Mouse (Mus musculus): ENCODE data around the gene Cass4.

Gene Cass4

GRCm38 (mm10) chr2:172384715-172385114, 8.9 kb upstream of the Cass4 start:
- DNase-seq (ENCODE audit: low read depth, low spot score): no peak

GRCm38 (mm10) chr2:172390341-172390740, 3.3 kb upstream of the Cass4 start:
- DNase-seq (ENCODE audit: low read depth, low spot score): no peak

- no peak for DNase-seq (ENCODE audit: low read depth, low spot score)
Measured at GRCm38 (mm10) chr2:172392041-172392521, 1.5 kb upstream of the Cass4 start.

GRCm38 (mm10) chr2:172394052-172394392, 428 bp downstream of the Cass4 start:
- DNase-seq (ENCODE audit: low read depth, low spot score): no peak

DNA sequence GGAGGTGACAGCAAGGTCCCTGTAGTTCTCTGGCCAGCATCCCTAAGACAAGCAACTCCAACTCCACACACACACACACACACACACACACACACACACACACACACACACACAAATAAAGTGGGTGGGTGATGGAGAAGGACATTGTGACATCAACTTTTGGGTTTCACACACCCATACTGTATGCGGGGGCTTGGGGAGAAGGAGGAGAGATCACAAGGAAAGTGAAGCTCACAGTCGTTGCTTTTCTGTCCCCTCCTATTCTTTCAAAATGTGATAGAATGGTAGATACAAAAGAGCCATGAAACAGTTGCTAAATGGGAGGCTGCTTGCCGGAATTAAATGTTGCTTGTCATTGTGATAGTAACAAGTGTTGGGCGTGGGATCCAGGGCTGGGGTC, 1.1 kb downstream of the Cass4 start:
- DNase-seq (ENCODE audit: low read depth, low spot score): no peak

- DNase-seq (ENCODE audit: low read depth, low spot score): no peak
Measured at GRCm38 (mm10) chr2:172395961-172396360, 2.4 kb downstream of the Cass4 start.

DNA sequence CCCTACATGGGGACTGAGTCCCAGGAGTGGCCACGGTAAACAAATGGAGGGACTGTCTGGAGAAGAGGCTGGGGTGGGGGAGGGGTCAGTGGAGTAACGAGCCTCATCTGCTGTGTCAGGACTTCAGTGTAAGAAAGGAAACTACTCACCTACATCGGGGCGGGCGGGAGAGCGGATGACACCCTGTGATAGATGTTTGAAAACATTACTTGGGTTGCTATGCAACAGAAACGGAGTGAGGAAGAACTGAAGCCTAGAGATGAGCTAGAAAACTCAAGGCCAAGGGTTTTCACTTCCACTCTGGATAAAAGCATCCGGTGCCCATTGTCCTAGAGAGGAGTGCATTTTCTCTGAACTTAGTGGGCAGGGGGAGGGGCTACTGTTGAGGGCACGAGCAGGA, 6.3 kb downstream of the Cass4 start:
- DNase-seq (ENCODE audit: low read depth, low spot score): no peak

GRCm38 (mm10) chr2:172401116-172401825, 7.7 kb downstream of the Cass4 start:
- peak; percentile 88 for DNase-seq (ENCODE audit: low read depth, low spot score)

GRCm38 (mm10) chr2:172404239-172404638, 10.6 kb downstream of the Cass4 start:
- DNase-seq (ENCODE audit: low read depth, low spot score): no peak

DNA sequence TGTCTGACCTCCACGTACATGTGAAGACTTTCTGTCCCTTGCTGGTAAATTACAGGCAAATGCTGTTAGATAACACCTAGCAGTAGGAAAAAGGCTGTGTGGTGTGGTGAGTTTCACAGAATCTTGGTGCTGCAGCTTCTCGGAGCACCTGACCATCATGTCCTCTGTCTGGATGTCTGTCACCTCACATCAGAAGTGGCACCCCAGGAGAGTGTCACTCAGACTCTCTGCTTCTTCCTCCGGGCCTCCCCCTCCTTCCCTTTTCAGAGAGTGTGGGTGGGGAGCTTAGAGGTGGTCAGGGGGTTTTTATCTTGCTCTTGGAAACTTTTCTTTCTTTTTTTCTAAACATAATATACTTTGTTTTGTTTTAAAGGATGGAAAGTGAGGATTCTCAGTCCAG, 11.4 kb downstream of the Cass4 start:
- DNase-seq (ENCODE audit: low read depth, low spot score): no peak

DNA sequence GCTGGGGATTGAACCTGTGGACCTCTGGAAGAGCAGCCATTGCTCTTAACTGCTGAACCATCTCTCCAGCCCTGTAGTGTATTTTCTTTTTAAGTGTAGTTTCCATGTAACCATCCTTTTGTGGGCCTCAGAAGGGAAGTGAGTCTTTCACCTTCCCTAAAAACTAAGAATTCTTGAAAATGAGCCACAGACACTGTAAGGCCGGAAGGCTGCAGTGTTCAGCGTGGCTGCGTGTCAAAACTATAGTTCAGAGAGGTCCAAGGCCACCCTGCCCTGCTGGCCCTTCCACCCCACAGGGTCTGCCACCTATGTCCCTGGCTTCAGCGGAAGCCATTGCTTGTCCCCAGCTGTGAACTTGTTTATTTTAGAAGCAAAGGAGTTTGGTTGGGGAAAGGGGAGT, 12.6 kb downstream of the Cass4 start:
- DNase-seq (ENCODE audit: low read depth, low spot score): no peak

DNA sequence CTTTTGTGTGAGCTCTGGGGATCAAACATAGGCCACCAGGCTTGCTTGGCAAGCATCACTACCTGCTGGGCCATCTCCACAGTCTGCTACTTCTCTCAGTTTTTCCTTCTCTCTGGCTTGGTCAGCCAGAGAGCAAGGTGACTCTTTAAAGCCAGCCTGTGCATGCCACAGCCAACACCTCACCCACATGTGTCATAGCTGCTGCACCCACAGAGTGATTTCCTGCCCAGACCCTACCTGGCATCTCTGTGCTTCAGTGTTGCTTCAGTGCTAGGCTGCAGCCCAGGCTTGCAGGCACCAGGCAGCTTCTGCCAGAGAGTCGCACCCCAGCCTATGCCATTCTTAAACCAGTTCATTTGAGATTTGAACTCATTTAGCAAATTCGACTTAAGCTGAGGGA, 13.9 kb downstream of the Cass4 start:
- DNase-seq (ENCODE audit: low read depth, low spot score): no peak

GRCm38 (mm10) chr2:172410686-172411085, 17.1 kb downstream of the Cass4 start:
- DNase-seq (ENCODE audit: low read depth, low spot score): no peak

GRCm38 (mm10) chr2:172411091-172411490, 17.5 kb downstream of the Cass4 start:
- no peak for DNase-seq (ENCODE audit: low read depth, low spot score)

- DNase-seq (ENCODE audit: low read depth, low spot score): peak; percentile 37
Measured at GRCm38 (mm10) chr2:172412454-172412853, 18.9 kb downstream of the Cass4 start.

DNA sequence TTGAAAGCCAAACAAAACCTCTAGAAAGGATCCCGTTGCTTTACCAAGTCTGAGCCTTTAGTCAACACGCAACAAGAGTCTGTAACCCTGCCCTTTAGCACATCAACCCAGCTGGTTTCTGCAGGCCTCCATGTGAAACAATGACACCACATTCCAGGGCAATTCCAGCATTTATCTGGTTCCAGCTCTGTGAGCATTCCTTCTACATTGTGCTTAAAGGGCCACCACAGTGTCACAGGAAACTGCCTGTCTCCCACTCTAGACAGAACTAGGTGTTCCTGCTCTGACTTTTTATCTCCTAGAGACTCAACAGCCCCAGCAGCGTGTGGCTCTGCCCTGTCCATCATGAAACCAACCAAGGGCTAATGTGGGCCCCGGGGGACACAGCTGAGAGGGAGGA, 19.7 kb downstream of the Cass4 start:
- no peak for DNase-seq (ENCODE audit: low read depth, low spot score)

DNA sequence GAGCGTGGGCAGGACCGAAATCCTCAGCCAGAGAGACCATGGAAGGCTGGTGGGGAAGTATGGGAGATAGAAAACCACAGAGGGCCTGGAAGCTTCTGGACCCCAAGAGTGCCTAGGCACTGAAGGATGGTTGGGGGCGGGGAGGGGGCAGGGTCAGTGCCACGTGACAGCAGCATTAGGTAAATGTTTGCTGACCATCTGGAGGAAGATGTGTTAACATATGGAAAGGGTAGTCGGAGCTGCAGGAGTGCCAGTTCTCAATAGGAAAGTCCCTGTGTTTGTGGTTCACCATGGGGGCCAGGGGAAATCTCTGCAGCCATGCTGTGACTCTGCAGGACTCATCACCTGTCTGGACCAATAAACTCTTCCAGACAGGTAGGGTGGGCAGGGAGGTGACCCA, 20.3 kb downstream of the Cass4 start:
- no peak for DNase-seq (ENCODE audit: low read depth, low spot score)

DNA sequence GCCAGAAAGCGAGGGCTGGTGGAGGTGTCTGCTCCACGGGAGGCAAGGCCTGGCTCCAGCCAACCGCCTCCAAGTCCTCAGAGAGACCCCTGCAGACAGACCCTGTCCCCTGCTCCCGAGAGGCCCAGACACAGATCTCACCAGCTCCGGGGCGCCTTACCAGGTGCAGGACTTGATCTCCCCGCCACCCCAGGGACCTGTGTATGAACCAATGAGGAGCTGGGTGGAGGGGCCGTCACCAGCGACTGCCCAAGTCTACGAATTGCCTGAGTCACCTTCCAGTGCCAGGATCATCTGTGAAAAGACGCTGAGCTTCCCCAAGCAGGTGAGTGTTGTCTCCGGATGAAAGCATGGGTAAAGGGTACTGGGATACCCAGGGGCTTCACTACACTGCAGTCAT, 22.6 kb downstream of the Cass4 start:
- no peak for DNase-seq (ENCODE audit: low read depth, low spot score)

- DNase-seq (ENCODE audit: low read depth, low spot score): no peak
Measured at GRCm38 (mm10) chr2:172416876-172417275, 23.3 kb downstream of the Cass4 start.

DNA sequence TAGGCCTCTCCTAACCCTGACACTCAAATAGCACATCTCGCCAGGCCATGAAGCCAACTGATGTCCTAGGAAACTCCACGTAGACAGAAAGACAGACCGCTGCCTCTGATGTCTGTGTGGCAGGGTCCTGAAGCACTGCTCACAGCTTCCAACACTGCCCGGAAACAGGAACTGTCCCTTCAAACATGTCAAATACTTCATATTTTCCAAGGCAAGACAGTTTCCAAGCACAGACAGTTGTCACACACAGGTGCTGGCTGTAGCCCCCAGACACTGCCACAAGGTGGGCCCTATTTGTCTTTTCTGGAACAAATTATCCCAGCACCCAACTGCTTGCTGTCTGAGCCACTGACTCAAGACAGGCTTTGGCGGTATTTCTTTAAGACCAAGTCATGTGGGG, 24.6 kb downstream of the Cass4 start:
- DNase-seq (ENCODE audit: low read depth, low spot score): no peak

DNA sequence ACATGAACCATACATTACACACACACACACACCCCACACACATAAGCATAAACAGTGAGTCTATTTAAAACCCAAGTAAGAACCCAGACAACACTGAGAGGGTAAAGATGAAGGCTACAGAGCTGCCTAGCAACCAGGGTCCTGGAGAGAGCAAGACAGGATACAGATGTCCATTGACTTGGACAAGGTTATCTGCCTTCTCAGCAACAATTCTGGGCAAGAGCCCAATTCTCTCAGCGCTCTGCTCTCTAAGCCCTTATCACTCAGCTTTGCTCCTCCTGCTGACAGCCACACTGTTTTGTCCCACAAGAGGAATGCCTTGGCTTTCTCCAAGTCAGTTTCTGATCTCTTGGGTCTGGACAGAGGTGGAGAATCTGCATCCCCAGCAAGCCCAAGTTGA, 37.0 kb downstream of the Cass4 start:
- DNase-seq (ENCODE audit: low read depth, low spot score): no peak

DNA sequence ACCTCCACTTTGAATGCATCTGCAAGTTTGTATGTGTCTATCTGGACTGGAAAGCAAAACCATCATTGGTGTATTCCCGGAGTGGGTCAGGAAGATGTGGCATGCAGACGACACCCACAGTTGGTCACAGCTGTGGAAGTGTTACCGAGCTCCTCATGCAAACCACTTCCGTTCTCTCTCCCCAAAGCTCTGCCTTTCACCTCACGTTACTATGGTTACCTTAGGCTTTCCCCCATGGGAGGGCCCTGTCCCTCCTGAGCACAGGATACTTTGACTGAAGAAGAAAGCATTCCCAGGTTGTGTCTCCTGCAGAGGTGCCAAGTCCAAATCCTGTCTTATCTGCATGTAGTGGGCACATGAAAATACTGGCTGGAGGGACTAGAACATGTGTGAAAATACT, 40.2 kb downstream of the Cass4 start:
- peak; percentile 41 for DNase-seq (ENCODE audit: low read depth, low spot score)

GRCm38 (mm10) chr2:172437371-172437952, 43.9 kb downstream of the Cass4 start:
- no peak for DNase-seq (ENCODE audit: low read depth, low spot score)

Data from A20 (cell line).